Mouse (Mus musculus) E14TG2a.4 (cell line): Measurements from ENCODE around the gene Ica1.

ENCODE experiments used
- CTCF ChIP-seq: conservative IDR thresholded peaks from 2 replicates; pipeline ENCODE4 v1.5.1; 2014; ENCODE audit warnings: low read length
- POU5F1 ChIP-seq: IDR thresholded peaks from 2 replicates; pipeline ENCODE4 v1.6.1; 2014; ENCODE audit warnings: low read length, borderline replicate concordance

GRCm38 (mm10) chr6:8657459-8657858 is 120.8 kb downstream of the Ica1 start:
- TF ChIP-seq CTCF (no peak), POU5F1 (no peak)
